Mouse (Mus musculus): ENCODE measurements around the gene Igf2bp2. TPM values are rescaled to one million over a fixed set of nuclear protein-coding genes. Genes with fewer than 3 reads are reported as not detected.

The Igf2bp2 gene
- 1 to 10 TPM; 7.9 to 9.8 (median 9.1) TPM for total RNA-seq (2022)

- DNase-seq = peak; percentile 39
Observed at GRCm38 (mm10) chr16:22162512-22163455, at the start of gene Igf2bp2. Gene Igf2bp2, minus strand, starts transcription at chr16:22163299.

DNA sequence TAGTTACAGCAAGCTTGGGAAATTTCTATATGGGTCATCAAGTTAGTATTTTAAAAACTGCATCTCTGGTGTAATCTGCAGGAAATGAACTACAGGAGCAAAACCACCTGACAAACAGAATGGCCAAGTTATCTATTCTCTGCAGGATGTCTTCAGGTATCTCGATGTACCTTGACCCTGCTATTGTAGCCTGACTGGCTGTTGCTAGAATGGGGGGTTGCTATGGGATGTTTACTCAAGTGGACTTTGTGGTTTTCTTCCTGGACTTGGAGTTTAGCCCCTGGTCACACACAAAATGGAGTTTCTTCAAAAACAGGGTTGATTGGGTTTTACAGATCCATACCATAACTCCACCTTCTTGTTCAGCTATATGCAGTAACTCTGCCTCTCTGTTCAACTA is 40.4 kb upstream of the Igf2bp2 start:
- no peak for DNase-seq

GRCm38 (mm10) chr16:22201858-22202257 is 38.8 kb upstream of the Igf2bp2 start:
- no peak for DNase-seq

DNA sequence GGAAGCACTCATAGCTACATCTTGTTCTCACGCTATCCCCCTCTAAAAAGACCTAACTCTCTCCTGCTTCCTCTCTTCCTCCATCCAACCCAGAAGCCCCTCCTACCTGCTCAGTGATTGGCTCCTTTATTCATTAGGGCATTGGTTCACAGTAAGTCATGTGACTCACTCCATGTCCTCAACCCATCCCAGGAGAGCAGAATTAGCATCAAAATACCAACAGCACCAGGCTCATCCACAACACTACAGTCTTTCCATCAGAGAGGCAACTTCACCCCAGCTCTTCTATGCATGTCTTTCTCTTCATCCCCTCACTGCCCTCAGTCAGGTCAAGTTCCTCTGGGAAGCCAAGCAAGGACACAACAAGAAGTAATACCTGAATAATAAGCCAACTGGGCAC is 37.4 kb upstream of the Igf2bp2 start:
- DNase-seq = no peak

GRCm38 (mm10) chr16:22187366-22187765 is 24.3 kb upstream of the Igf2bp2 start:
- no peak for DNase-seq

GRCm38 (mm10) chr16:22185411-22185810 is 22.3 kb upstream of the Igf2bp2 start:
- no peak for DNase-seq

DNA sequence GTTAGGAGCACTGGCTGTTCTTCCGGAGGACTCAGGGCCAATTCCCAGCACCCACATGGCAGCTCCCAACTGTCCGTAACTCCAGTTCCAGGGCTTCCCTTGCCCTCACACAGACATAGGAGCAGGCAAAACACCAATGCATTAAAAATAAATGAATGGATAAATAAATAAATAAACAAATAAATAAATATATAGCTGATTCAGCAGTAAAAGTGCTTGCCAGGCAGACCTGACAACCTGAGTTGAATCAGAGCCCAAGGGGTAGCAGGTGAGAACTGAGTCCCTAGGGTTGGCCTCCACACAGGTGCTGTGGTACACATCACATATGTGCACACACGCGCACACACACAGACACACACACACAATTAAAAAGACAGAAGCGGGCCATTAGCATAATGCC is 21.0 kb upstream of the Igf2bp2 start:
- DNase-seq = no peak

- no peak for DNase-seq
Observed at GRCm38 (mm10) chr16:22182286-22182685, 19.2 kb upstream of the Igf2bp2 start.

GRCm38 (mm10) chr16:22178793-22179192 is 15.7 kb upstream of the Igf2bp2 start:
- no peak for DNase-seq

DNA sequence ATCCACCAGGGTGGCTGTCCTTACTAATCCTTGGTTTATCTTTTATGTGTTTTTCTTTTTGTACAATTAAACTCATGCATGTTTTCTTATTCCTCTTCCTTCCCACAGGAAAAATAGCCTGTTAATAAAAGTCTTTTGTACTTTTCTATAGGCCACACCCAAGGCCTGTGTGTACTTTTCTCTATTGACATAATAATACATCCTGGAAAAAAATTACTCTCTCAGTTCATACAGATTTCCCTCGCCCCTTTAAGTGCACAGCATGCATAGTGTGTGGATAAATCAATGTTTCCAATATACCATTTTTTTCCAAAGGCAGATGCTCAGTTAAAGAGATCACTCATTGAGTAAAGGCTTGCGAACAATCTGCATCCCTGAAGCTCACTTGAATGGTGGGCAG is 14.9 kb upstream of the Igf2bp2 start:
- DNase-seq = no peak

- no peak for DNase-seq
Observed at GRCm38 (mm10) chr16:22168731-22169130, 5.6 kb upstream of the Igf2bp2 start.

DNA sequence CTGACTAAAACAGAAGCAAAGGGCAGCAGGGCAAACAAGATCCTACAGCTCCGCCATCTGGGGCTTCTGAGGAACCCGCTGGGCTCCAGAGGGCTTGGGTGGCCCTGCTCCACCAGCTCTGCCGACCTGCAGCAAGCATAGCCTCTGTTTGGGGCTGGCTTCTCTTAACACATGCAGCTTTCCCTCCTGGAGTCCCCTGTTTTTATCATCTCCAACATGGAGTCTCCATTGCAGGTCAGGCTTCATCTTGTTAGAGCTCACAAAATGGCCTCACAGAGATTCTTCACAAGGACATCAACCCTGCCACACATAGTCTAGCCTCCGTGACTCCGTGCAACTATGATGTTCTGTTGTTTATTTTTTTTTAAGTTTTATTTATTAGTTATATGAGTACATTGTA is 2.5 kb upstream of the Igf2bp2 start:
- no peak for DNase-seq

GRCm38 (mm10) chr16:22164446-22164845 is 1.3 kb upstream of the Igf2bp2 start:
- DNase-seq = no peak

DNA sequence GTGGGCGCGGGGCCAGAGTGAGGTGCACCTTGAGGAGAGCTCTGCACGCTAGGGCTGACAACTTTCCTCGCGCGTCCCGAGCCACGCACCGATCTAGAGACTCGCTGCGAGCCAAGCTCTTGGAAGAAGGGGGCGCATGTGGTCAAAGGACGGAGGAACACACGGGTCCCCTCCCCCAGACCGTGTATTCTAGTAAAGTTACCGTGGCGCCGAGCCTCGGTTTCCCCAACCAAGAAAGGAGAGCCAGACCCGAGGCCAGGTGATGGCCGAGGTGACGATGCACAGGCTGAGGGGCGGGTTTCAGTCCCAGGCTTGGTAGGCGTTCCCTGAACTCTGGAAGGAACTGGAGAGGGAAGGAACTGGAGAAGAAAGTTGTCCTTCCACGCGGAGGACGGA is 355 bp upstream of the Igf2bp2 start:
- peak; percentile 18 for DNase-seq

DNA sequence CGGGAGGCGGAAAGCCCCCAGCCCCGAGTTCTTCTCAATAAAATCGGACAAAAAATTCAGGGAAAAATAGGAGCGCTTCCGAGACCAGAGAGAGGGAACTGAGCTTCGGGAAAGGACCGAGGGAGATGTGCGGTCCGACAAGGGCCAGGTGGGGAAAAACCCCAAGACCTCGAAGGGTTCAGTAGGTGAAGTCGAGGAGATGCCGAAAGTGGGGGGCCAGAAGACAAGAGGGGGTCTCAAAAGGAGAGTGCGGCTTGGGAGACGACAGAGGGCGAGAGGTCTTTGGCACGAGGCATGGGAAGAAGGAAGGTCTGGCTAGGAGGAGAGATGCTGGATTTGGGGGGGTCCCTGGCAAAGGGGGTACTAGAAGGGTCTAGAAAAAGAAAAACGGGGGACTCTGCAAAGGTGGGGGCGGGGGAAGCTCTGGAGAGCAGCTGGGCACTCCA is 1.0 kb downstream of the Igf2bp2 start:
- no peak for DNase-seq

DNA sequence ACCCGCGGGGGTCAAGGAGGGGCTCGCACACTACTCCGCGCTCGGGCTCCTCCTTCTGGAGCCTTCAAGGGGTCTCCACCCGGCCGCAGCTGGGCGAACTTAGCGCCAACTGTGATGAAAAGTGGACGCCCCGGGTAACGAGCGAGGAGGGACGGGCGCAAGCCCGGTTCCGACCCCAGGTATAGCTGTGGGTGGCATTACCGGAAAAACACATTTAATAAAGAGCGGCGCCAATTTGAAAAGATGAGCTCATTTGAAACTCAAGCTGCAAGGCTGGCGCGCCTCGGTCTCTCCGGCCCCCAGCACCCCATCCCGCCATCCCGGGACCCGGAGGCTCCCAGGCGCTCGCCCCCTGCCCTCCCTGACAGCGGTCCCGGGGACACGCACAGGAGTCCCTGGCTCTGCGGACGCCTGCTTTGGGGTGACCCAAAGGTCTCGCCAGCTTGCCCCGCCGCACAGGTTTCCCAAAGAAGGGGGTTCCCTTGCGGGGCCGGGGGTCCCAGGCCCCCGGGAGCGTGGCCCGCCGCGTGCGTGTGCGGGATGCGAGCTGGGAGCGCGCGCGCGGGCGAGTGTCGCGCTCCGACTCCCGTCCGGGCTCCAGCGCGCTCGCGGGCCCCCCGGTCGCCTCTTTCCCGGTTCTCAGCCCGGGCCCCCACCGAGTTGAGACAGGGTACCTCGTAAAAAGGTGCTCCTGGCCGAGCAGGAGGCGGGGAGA is 1.6 kb downstream of the Igf2bp2 start:
- peak; percentile 10 for DNase-seq

DNA sequence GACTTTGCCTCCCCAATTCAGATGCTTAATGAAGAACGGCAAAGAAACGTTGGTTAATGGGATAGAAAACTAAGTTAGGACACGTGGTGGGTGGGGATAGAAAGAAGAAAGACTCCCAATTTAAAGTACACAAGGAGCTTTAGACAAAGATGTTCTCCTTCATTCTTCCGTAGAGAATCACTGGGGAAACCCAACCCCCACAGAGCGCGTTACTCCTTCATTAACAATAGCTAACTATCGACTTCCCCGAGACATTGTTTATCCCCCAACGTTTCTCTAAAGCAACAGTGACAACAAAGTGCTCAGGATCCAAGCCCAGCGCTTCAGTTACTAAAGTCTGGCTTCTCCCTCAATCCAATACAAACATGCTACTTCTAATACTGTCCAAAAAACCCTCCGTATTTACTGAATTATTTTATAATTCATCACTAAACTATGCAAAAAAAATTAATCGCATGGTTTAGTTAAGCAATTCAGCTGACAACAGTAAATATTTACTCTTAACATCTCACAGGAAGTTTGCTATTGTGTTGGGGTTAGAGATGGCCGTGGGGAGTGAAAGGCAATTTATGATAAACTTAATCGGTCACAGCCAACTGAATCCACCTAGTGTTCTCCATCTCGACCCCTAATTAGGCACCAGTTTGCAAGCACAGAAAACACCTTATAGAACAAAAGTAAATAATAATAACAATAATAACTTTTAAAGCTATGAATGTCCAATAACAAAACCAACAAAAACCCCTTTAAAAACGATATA is 2.5 kb downstream of the Igf2bp2 start:
- no peak for DNase-seq

DNA sequence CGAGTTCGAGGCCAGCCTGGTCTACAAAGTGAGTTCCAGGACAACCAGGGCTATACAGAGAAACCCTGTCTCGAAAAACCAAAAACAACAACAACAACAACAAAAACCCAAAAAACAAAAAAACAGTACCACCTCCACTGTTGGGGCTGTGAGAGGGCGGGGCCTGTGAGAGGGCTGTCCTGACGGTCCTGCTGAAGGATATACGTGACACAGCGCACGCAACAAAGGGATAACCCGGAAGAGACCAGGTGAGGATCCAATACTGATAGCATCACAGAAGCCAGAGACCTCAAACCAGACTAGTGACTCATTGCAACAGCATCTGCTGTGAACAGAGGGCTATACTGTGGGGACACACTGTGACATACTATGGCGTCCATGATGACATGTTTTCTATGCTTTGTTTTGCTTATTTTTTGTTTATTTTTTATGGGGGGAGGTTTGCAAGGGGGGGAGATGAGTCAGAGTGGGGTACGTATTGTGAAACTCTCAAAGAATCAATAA is 10.1 kb downstream of the Igf2bp2 start:
- no peak for DNase-seq

- no peak for DNase-seq
Observed at GRCm38 (mm10) chr16:22151706-22152315, 11.3 kb downstream of the Igf2bp2 start.

DNA sequence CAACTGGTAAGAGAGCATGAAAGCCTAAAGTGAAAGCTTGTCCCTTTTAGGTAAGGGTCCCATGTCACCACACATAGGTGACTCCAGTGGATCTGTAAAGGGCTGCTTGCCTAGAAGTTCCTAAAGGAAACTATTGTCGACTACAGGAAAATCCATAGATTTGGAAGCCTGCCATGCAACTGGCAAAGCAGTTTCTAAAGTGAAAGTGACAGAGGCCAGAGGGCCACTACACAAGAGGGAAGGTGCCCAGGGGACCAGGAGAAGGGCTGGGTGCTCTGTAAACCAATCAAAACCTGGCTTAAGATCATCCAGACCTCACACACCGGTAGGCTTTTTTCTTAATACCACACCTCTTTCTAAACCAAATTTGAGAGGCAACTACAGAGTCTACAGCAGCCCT is 12.7 kb downstream of the Igf2bp2 start:
- no peak for DNase-seq

DNA sequence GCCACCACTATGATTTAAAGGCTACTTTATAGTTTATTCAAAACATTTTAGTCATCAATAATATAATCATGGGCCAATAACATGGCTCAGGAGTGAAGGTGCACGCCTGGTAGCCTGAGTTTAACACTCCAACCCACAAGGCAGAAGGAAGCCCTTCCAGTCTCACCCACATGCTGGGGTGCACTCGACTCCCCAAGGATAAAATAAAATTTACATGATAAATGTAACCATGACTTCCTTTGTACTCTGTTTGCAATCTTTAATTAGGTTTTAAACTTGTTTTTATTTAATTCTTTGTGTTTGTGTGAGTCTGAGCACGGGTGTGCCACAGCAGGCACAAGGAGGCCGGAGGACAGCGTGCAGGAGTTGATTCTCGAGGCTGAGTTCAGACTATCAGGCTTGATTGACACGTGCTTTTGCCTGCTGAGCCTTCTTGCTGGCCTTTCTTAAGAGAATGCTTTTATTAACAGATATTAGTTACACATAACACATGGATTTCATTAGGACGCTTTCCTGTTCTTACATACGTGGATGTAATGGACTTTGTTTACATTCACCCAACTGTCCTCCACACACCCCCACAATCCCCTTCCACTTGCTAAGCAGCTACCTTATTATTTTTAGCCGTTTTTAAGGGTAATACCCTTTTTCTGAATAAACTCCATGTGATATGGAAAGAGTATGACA is 13.3 kb downstream of the Igf2bp2 start:
- no peak for DNase-seq

DNA sequence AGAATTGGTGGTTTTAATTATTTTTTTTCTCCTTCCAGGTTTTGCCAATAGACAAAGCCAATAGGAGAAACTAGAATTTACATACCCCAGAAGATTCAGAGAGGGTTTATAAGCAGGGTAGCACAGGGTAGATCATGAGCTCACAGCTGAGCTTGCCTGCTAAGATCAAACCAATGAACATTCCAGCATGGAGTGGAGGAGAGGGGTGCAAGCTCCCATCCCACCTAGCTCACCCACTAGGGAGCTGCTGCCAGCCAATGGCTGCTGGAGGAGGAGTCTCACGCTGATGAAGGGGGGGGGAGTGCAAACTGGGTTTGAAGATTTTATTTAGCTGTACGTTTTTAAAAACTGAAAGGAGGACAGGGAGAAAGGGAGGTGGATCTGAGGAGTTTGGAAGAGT is 14.0 kb downstream of the Igf2bp2 start:
- DNase-seq = no peak
